ENCODE assay signal across 13 mouse cellular contexts in genomic region chr11:71337428-71337827, GRCm38 (mm10).
DNase-seq lines count a peak whose midpoint lies in the region; ATAC-seq and TF ChIP-seq lines count a peak whose summit lies in the region.
"Had no signal": no experiment of that assay in that cellular context is flagged by ENCODE, and none has a peak within 500 bp of the region (broad histone marks: within the 10 kb centered on the region; RNA-seq: fewer than 3 reads in every experiment).

No protein-coding gene starts in this region.

- DNase-seq in cerebellum, adult 9-10 months = peak; percentile 6
- no peak for DNase-seq in layer of hippocampus, adult 2 months (ENCODE audit: low spot score in 2 of 2)
- no peak for DNase-seq in layer of hippocampus, postnatal 10 days (ENCODE audit: low spot score in 2 of 2)
- peak; percentile 15 for DNase-seq in A20 (ENCODE audit: low read depth, low spot score)
- peak; percentile 63 for DNase-seq in embryo, embryonic 11 days
- DNase-seq in left cerebral cortex, adult 18-20 months (ENCODE audit: low spot score in 2 of 2) = no peak
- DNase-seq in kidney, postnatal 25 days = no peak
- DNase-seq: gastrocnemius, postnatal 25 days; heart, postnatal 14 days; kidney, postnatal 10 days had no signal

- H3K4me3 ChIP-seq in layer of hippocampus, adult 2 months = no peak overlapping the region
- H3K4me3 ChIP-seq: lung, embryonic 15.5 days had no signal

- H3K27ac ChIP-seq in layer of hippocampus, adult 2 months = no peak overlapping the region
- H3K27ac ChIP-seq: lung, embryonic 15.5 days had no signal

- TF ChIP-seq CTCF in layer of hippocampus, adult 2 months (conservative IDR thresholded peaks at IDR 0.05) = peak; percentile 84

- ATAC-seq in cerebellum, adult (ENCODE audit: insufficient number of reproducible peaks, low FRiP score, low TSS enrichment) = no peak
- ATAC-seq: midbrain, embryonic 16.5 days had no signal

Comparison
In these comparisons a context has a peak if more than half of its experiments do, and no peak if none do; other contexts are left out.
1. DNase-seq: peak in cerebellum, adult 9-10 months (single experiment), A20 (single experiment) and embryo, embryonic 11 days (single experiment); none in layer of hippocampus, adult 2 months (0 of 2), layer of hippocampus, postnatal 10 days (0 of 2), left cerebral cortex, adult 18-20 months (0 of 2) and kidney, postnatal 25 days (0 of 2).